Mouse (Mus musculus): Measurements from ENCODE around the gene Tgfb1i1.

Tgfb1i1 gene

GRCm38 (mm10) chr7:128245547-128245946, 1.1 kb upstream of the Tgfb1i1 start:
- no peak for DNase-seq

GRCm38 (mm10) chr7:128247443-128247842, 831 bp downstream of the Tgfb1i1 start:
- DNase-seq = no peak

GRCm38 (mm10) chr7:128248081-128249042, 1.8 kb downstream of the Tgfb1i1 start:
- no peak for DNase-seq

- no peak for DNase-seq
Measured at GRCm38 (mm10) chr7:128249998-128250397, 3.4 kb downstream of the Tgfb1i1 start.

- DNase-seq = no peak
Measured at GRCm38 (mm10) chr7:128251946-128252345, 5.3 kb downstream of the Tgfb1i1 start.

GRCm38 (mm10) chr7:128252609-128253008, 6.0 kb downstream of the Tgfb1i1 start:
- peak; percentile 83 to 86 for DNase-seq

- DNase-seq = no peak
Measured at GRCm38 (mm10) chr7:128254978-128255377, 8.4 kb downstream of the Tgfb1i1 start.

GRCm38 (mm10) chr7:128255757-128256156, 9.1 kb downstream of the Tgfb1i1 start:
- DNase-seq = no peak

GRCm38 (mm10) chr7:128256783-128257334, 10.2 kb downstream of the Tgfb1i1 start:
- DNase-seq = no peak

GRCm38 (mm10) chr7:128265411-128265810, 18.8 kb downstream of the Tgfb1i1 start, which contains the start of gene Slc5a2:
Gene Slc5a2 (plus strand): TSS chr7:128265657.
- DNase-seq = no peak

- DNase-seq = no peak
Measured at GRCm38 (mm10) chr7:128266056-128266455, 19.4 kb downstream of the Tgfb1i1 start.

GRCm38 (mm10) chr7:128267391-128267790, 20.8 kb downstream of the Tgfb1i1 start:
- DNase-seq = no peak

- DNase-seq = no peak
Measured at GRCm38 (mm10) chr7:128267813-128268212, 21.2 kb downstream of the Tgfb1i1 start.

GRCm38 (mm10) chr7:128270431-128270850, 23.8 kb downstream of the Tgfb1i1 start:
- no peak for DNase-seq

GRCm38 (mm10) chr7:128271496-128271895, 24.9 kb downstream of the Tgfb1i1 start:
- DNase-seq = no peak

GRCm38 (mm10) chr7:128276051-128276450, 29.4 kb downstream of the Tgfb1i1 start:
- no peak for DNase-seq

- no peak for DNase-seq
Measured at GRCm38 (mm10) chr7:128279750-128280149, 33.1 kb downstream of the Tgfb1i1 start.

GRCm38 (mm10) chr7:128281765-128282164, 35.2 kb downstream of the Tgfb1i1 start:
- DNase-seq = no peak

- no peak for DNase-seq
Measured at GRCm38 (mm10) chr7:128282532-128283244, 36.1 kb downstream of the Tgfb1i1 start.

- DNase-seq = no peak
Measured at GRCm38 (mm10) chr7:128284047-128284446, 37.4 kb downstream of the Tgfb1i1 start.

- no peak for DNase-seq
Measured at GRCm38 (mm10) chr7:128285060-128285459, 38.4 kb downstream of the Tgfb1i1 start.

- DNase-seq = no peak
Measured at GRCm38 (mm10) chr7:128288923-128289544, 42.4 kb downstream of the Tgfb1i1 start.

GRCm38 (mm10) chr7:128294785-128295184, 48.2 kb downstream of the Tgfb1i1 start:
- no peak for DNase-seq

All from thymus, adult 18-20 months (tissue).